Mouse (Mus musculus): ENCODE data around the gene Tnks1bp1. TPM values are rescaled to one million over a fixed set of nuclear protein-coding genes. Genes with fewer than 3 reads are reported as not detected.
A peak's percentile ranks its signal among the peaks of the same experiment; 100 is the strongest.

The Tnks1bp1 gene
- polyA plus RNA-seq, 1 experiment from 2014 or later = 33.7 TPM

DNA sequence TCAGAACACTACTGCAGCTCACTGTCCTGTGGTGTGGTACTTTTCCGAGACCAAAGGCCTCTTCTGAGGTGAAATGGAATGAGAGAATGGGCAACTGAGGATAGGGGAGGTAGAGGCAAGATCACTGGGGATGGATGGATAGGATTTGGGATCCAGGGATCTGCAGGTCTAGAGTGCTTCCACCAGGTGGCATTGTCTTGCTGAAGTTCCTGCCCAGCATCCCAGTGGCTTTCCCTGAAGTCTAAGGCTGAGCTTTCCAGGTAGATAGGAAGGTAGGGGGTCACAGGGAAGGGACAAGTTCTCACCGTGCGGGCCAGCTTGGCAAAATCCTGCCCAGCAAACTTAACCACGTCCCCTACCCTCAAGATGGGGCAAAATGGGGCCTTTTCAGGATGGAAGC lies 25.8 kb upstream of the Tnks1bp1 start:
- Histone ChIP-seq H3K27ac (replicated peaks) (no peak overlapping the region), H3K9me3 (replicated peaks) (no peaks in the 10 kb centered on the region), H3K4me3 (no peak overlapping the region), H3K27me3 (ENCODE audit: low read depth, poor library complexity, severe bottlenecking) (no peaks in the 10 kb centered on the region), H3K4me1 (no peaks in the 10 kb centered on the region), H3K36me3 (no peaks in the 10 kb centered on the region)
- DNase-seq (ENCODE audit: low spot score) = no peak
- WGBS = 23% methylated on average over 4 of the region's 4 CpGs

- no peaks in the 10 kb centered on the region for H3K27me3 ChIP-seq (ENCODE audit: low read depth, poor library complexity, severe bottlenecking)
- WGBS = 80% methylated on average over 3 of the region's 3 CpGs
- no peak for DNase-seq (ENCODE audit: low spot score)
- no peak overlapping the region for H3K4me3 ChIP-seq
- H3K36me3 ChIP-seq = no peaks in the 10 kb centered on the region
- H3K9me3 ChIP-seq (replicated peaks) = no peaks in the 10 kb centered on the region
- no peak overlapping the region for H3K27ac ChIP-seq (replicated peaks)
- H3K4me1 ChIP-seq = no peaks in the 10 kb centered on the region
Measured at GRCm38 (mm10) chr2:85026178-85026577, 21.6 kb upstream of the Tnks1bp1 start.

GRCm38 (mm10) chr2:85027281-85027680 lies 20.5 kb upstream of the Tnks1bp1 start:
- no peak overlapping the region for H3K4me3 ChIP-seq
- no peaks in the 10 kb centered on the region for H3K4me1 ChIP-seq
- no peaks in the 10 kb centered on the region for H3K27me3 ChIP-seq (ENCODE audit: low read depth, poor library complexity, severe bottlenecking)
- no peaks in the 10 kb centered on the region for H3K36me3 ChIP-seq
- no peaks in the 10 kb centered on the region for H3K9me3 ChIP-seq (replicated peaks)
- H3K27ac ChIP-seq (replicated peaks) = no peak overlapping the region
- WGBS = 79% methylated on average over 5 of the region's 5 CpGs
- DNase-seq (ENCODE audit: low spot score) = no peak

- Histone ChIP-seq H3K27ac (replicated peaks) (no peak overlapping the region), H3K4me3 (no peak overlapping the region), H3K4me1 (no peaks in the 10 kb centered on the region), H3K27me3 (ENCODE audit: low read depth, poor library complexity, severe bottlenecking) (no peaks in the 10 kb centered on the region), H3K9me3 (replicated peaks) (no peaks in the 10 kb centered on the region), H3K36me3 (no peaks in the 10 kb centered on the region)
- 85% methylated on average over 6 of the region's 6 CpGs for WGBS
- no peak for DNase-seq (ENCODE audit: low spot score)
Measured at GRCm38 (mm10) chr2:85029897-85030296, 17.9 kb upstream of the Tnks1bp1 start.

- 66% methylated on average over 6 of the region's 6 CpGs for WGBS
- no peaks in the 10 kb centered on the region for H3K36me3 ChIP-seq
Measured at GRCm38 (mm10) chr2:85030989-85031388, 16.8 kb upstream of the Tnks1bp1 start.

GRCm38 (mm10) chr2:85033121-85033520 lies 14.7 kb upstream of the Tnks1bp1 start:
- Histone ChIP-seq H3K9me3 (replicated peaks) (no peaks in the 10 kb centered on the region), H3K36me3 (no peaks in the 10 kb centered on the region), H3K27ac (replicated peaks) (no peak overlapping the region), H3K4me3 (no peak overlapping the region), H3K27me3 (ENCODE audit: low read depth, poor library complexity, severe bottlenecking) (no peaks in the 10 kb centered on the region), H3K4me1 (peaks cover 19% of the 10 kb centered on the region)
- 89% methylated on average over 2 of the region's 2 CpGs for WGBS
- no peak for DNase-seq (ENCODE audit: low spot score)

More at GRCm38 (mm10) chr2:85030989-85031388, 16.8 kb upstream of the Tnks1bp1 start:
- Histone ChIP-seq H3K4me3 (no peak overlapping the region), H3K27me3 (ENCODE audit: low read depth, poor library complexity, severe bottlenecking) (no peaks in the 10 kb centered on the region), H3K4me1 (peaks cover 6% of the 10 kb centered on the region), H3K27ac (replicated peaks) (no peak overlapping the region), H3K9me3 (replicated peaks) (no peaks in the 10 kb centered on the region)
- no peak for DNase-seq (ENCODE audit: low spot score)

- no peak for DNase-seq (ENCODE audit: low spot score)
- no peaks in the 10 kb centered on the region for H3K9me3 ChIP-seq (replicated peaks)
- peaks cover 6% of the 10 kb centered on the region for H3K36me3 ChIP-seq
- no peak overlapping the region for H3K27ac ChIP-seq (replicated peaks)
- no peaks in the 10 kb centered on the region for H3K27me3 ChIP-seq (ENCODE audit: low read depth, poor library complexity, severe bottlenecking)
- 86% methylated on average over 7 of the region's 7 CpGs for WGBS
- H3K4me3 ChIP-seq = no peak overlapping the region
- peaks cover 26% of the 10 kb centered on the region for H3K4me1 ChIP-seq
Measured at GRCm38 (mm10) chr2:85034169-85034568, 13.7 kb upstream of the Tnks1bp1 start.

- DNase-seq (ENCODE audit: low spot score) = no peak
Measured at GRCm38 (mm10) chr2:85036507-85037046, 11.2 kb upstream of the Tnks1bp1 start.

GRCm38 (mm10) chr2:85037047-85038026 lies 10.5 kb upstream of the Tnks1bp1 start, which contains the start of the genes Ssrp1 and P2rx3:
Gene Ssrp1 (plus strand): TSS chr2:85037234.
Gene P2rx3 (minus strand): TSS chr2:85037462.
- Histone ChIP-seq H3K4me1 (peaks cover 26% of the 10 kb centered on the region), H3K27me3 (ENCODE audit: low read depth, poor library complexity, severe bottlenecking) (no peaks in the 10 kb centered on the region), H3K27ac (replicated peaks) (peak within 1 kb of the TSS; percentile 95), H3K36me3 (peaks cover 38% of the 10 kb centered on the region), H3K9me3 (replicated peaks) (no peaks in the 10 kb centered on the region), H3K4me3 (peak within 1 kb of the TSS; percentile 78)
- 1% methylated on average over 66 of the region's 66 CpGs for WGBS
- DNase-seq (ENCODE audit: low spot score) = peak; percentile 94

More at GRCm38 (mm10) chr2:85036507-85037046, 11.2 kb upstream of the Tnks1bp1 start:
- Histone ChIP-seq H3K36me3 (peaks cover 30% of the 10 kb centered on the region), H3K27ac (replicated peaks) (peak overlapping the region; percentile 95), H3K4me3 (peak overlapping the region; percentile 78), H3K4me1 (peaks cover 26% of the 10 kb centered on the region), H3K27me3 (ENCODE audit: low read depth, poor library complexity, severe bottlenecking) (no peaks in the 10 kb centered on the region), H3K9me3 (replicated peaks) (no peaks in the 10 kb centered on the region)
- 11% methylated on average over 11 of the region's 11 CpGs for WGBS

DNA sequence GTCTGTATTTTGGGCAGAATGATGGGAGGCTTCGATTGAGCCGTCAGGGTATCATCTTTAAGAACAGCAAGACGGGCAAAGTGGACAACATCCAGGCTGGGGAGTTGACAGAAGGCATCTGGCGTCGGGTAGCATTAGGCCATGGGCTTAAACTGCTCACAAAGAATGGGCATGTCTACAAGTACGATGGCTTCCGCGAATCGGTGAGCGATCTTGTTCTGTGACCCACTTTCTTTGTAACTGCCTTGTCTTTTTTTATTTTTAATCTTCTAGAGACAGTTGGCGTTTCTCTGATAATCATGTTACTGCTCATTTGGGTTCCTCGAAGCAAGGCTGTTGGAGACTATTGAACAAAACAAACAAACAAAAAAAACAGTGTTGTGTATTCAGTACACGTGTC lies 9.5 kb upstream of the Tnks1bp1 start:
- no peak for DNase-seq (ENCODE audit: low spot score)
- 86% methylated on average over 13 of the region's 13 CpGs for WGBS
- peaks cover 26% of the 10 kb centered on the region for H3K4me1 ChIP-seq
- H3K27me3 ChIP-seq (ENCODE audit: low read depth, poor library complexity, severe bottlenecking) = no peaks in the 10 kb centered on the region
- H3K36me3 ChIP-seq = peaks cover 48% of the 10 kb centered on the region
- H3K4me3 ChIP-seq = peak overlapping the region; percentile 78
- peak overlapping the region; percentile 95 for H3K27ac ChIP-seq (replicated peaks)
- no peaks in the 10 kb centered on the region for H3K9me3 ChIP-seq (replicated peaks)

- no peaks in the 10 kb centered on the region for H3K9me3 ChIP-seq (replicated peaks)
- H3K4me3 ChIP-seq = no peak overlapping the region
- peaks cover 85% of the 10 kb centered on the region for H3K36me3 ChIP-seq
- no peak overlapping the region for H3K27ac ChIP-seq (replicated peaks)
- WGBS = 95% methylated on average over 7 of the region's 7 CpGs
- no peak for DNase-seq (ENCODE audit: low spot score)
- H3K4me1 ChIP-seq = peaks cover 18% of the 10 kb centered on the region
- no peaks in the 10 kb centered on the region for H3K27me3 ChIP-seq (ENCODE audit: low read depth, poor library complexity, severe bottlenecking)
Measured at GRCm38 (mm10) chr2:85043623-85044022, 4.2 kb upstream of the Tnks1bp1 start.

DNA sequence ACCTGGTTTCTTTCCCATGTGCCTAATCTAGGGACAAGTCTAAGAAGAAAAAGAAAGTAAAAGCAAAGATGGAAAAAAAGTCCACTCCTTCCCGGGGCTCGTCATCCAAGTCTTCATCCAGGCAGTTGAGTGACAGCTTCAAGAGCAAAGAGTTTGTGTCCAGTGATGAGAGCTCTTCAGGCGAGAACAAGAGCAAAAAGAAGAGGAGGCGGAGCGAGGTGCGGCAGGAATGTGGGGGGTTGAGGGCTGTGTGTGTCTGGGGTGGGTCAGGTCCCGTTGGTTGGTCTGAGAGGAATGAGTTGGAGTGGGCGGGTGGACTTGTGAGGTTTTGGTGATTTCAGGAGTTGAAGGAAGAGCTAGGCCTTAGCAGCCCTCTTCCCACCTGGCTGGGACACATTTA lies 1.6 kb upstream of the Tnks1bp1 start:
- WGBS = 84% methylated on average over 8 of the region's 8 CpGs

GRCm38 (mm10) chr2:85047081-85047480 lies 741 bp upstream of the Tnks1bp1 start:
- Histone ChIP-seq H3K27me3 (ENCODE audit: low read depth, poor library complexity, severe bottlenecking) (no peaks in the 10 kb centered on the region), H3K9me3 (replicated peaks) (no peaks in the 10 kb centered on the region), H3K27ac (replicated peaks) (peak overlapping the region; percentile 92; the same call in 1 of the 2 replicates), H3K4me1 (peaks cover 42% of the 10 kb centered on the region), H3K36me3 (peaks cover 60% of the 10 kb centered on the region), H3K4me3 (peak overlapping the region; percentile 79)
- no peak for DNase-seq (ENCODE audit: low spot score)
- WGBS = 60% methylated on average over 10 of the region's 10 CpGs

More for the DNA sequence above, 1.6 kb upstream of the Tnks1bp1 start:
- H3K27ac ChIP-seq (replicated peaks) = no peak overlapping the region
- H3K27me3 ChIP-seq (ENCODE audit: low read depth, poor library complexity, severe bottlenecking) = no peaks in the 10 kb centered on the region
- peaks cover 42% of the 10 kb centered on the region for H3K4me1 ChIP-seq
- DNase-seq (ENCODE audit: low spot score) = no peak
- no peaks in the 10 kb centered on the region for H3K9me3 ChIP-seq (replicated peaks)
- no peak overlapping the region for H3K4me3 ChIP-seq
- H3K36me3 ChIP-seq = peaks cover 60% of the 10 kb centered on the region
